ENCODE assay signal across 1 mouse cellular context in the genomic region with DNA sequence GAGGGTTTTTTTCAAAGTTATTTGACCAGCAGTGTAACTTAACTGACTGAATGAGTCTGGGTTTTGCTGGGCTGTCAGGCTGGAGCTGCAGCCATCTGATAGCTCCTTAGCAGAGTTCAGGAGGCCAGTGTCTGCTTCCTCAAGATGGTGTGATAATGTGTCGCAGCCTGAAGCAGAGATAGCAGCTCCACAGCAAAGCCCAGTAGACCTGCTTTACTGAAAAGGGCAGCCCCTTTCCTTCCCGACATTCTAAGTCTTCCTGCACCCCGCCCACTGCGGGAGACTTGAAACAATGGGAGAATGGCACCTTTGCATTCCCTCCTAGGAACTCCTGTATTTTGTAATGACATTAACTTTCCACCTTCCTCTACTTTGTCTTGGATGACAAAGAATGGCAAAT.
TF ChIP-seq lines count a peak whose summit lies in the region.

No protein-coding gene starts in this region.

TF ChIP-seq in MEL, 35 proteins besides CTCF, POLR2A, EP300 and RAD21 (continued from another document):
- no peak for TF ChIP-seq BHLHE40 (IDR thresholded peaks at IDR 0.05; ENCODE audit: borderline replicate concordance, low read depth, low read length)
TF ChIP-seq in MEL: peak in this region for 5.
